Mouse (Mus musculus): ENCODE data around the gene Fbln2.

Fbln2 gene

DNA sequence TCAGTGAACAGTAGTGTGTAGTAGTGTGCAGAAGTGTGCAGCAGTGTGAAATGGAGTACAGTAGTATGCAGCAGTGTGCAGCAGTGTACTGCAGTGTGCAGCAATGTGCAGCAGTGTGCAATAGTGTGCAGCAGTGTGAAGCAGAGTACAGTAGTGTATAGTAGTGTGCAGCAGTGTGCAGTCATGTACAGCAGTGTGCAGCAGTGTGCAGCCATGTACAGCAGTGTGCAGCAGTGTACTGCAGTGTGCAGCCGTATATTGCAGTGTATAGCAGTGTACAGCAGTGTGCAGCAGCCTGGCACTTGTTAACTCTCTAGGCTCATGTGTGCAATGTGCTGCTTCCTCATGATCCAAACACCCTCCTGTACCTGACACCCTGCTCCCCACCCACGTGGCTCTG is 13.8 kb upstream of the Fbln2 start:
- Histone ChIP-seq H3K4me3 (replicated peaks; ENCODE audit: low read length) (no peak overlapping the region), H3K36me3 (ENCODE audit: insufficient read depth, low read length) (no peaks in the 10 kb centered on the region), H3K27me3 (ENCODE audit: insufficient read depth, low read length) (peaks cover 46% of the 10 kb centered on the region), H3K4me1 (replicated peaks; ENCODE audit: low read depth, low read length) (no peaks in the 10 kb centered on the region), H3K9me3 (ENCODE audit: low read length) (no peaks in the 10 kb centered on the region)
- TF ChIP-seq POU5F1 (IDR thresholded peaks at IDR 0.05; ENCODE audit: borderline replicate concordance, low read length): no peak
- TF ChIP-seq CTCF (conservative IDR thresholded peaks at IDR 0.05; ENCODE audit: low read length): no peak
- no peak for TF ChIP-seq NANOG (IDR thresholded peaks at IDR 0.05; ENCODE audit: borderline replicate concordance, low read length)

GRCm38 (mm10) chr6:91200429-91201188 is 11.6 kb upstream of the Fbln2 start:
- Histone ChIP-seq H3K4me1 (replicated peaks; ENCODE audit: low read depth, low read length) (no peaks in the 10 kb centered on the region), H3K9me3 (ENCODE audit: low read length) (no peaks in the 10 kb centered on the region), H3K27me3 (ENCODE audit: insufficient read depth, low read length) (peaks cover 50% of the 10 kb centered on the region), H3K36me3 (ENCODE audit: insufficient read depth, low read length) (no peaks in the 10 kb centered on the region), H3K4me3 (replicated peaks; ENCODE audit: low read length) (no peak overlapping the region)
- TF ChIP-seq NANOG (IDR thresholded peaks at IDR 0.05; ENCODE audit: borderline replicate concordance, low read length) (no peak), POU5F1 (IDR thresholded peaks at IDR 0.05; ENCODE audit: borderline replicate concordance, low read length) (no peak), CTCF (conservative IDR thresholded peaks at IDR 0.05; ENCODE audit: low read length) (no peak)

DNA sequence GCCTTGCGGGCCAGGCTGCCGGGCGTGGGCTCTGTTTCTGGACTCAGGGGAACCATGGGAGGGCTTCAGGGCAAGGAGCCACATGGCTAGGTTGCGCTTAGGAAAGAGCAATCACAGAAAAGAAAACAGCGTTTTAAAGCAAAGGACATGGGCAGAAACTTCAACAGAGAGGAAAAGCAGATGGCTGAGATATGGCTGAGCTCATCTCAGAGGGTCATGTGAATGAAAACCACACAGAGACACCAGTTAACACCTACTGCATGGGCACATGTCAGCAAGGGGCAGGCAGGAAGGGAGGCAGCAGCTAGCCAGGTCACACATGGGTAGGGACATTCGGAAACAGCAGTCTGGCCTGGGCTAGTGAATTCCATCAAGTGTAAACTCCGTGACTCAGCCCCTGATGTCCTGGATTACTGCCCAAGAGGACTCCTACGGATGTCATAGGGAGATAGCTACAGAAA is 10.3 kb upstream of the Fbln2 start:
- Histone ChIP-seq H3K4me1 (replicated peaks; ENCODE audit: low read depth, low read length) (no peaks in the 10 kb centered on the region), H3K36me3 (ENCODE audit: insufficient read depth, low read length) (no peaks in the 10 kb centered on the region), H3K9me3 (ENCODE audit: low read length) (no peaks in the 10 kb centered on the region), H3K4me3 (replicated peaks; ENCODE audit: low read length) (no peak overlapping the region), H3K27me3 (ENCODE audit: insufficient read depth, low read length) (peaks cover 51% of the 10 kb centered on the region)
- TF ChIP-seq POU5F1 (IDR thresholded peaks at IDR 0.05; ENCODE audit: borderline replicate concordance, low read length): no peak
- no peak for TF ChIP-seq NANOG (IDR thresholded peaks at IDR 0.05; ENCODE audit: borderline replicate concordance, low read length)
- TF ChIP-seq CTCF (conservative IDR thresholded peaks at IDR 0.05; ENCODE audit: low read length): no peak

GRCm38 (mm10) chr6:91202571-91202970 is 9.7 kb upstream of the Fbln2 start:
- H3K36me3 ChIP-seq (ENCODE audit: insufficient read depth, low read length): no peaks in the 10 kb centered on the region
- peaks cover 1% of the 10 kb centered on the region; the same call in 1 of the 2 replicates for H3K4me1 ChIP-seq (replicated peaks; ENCODE audit: low read depth, low read length)

DNA sequence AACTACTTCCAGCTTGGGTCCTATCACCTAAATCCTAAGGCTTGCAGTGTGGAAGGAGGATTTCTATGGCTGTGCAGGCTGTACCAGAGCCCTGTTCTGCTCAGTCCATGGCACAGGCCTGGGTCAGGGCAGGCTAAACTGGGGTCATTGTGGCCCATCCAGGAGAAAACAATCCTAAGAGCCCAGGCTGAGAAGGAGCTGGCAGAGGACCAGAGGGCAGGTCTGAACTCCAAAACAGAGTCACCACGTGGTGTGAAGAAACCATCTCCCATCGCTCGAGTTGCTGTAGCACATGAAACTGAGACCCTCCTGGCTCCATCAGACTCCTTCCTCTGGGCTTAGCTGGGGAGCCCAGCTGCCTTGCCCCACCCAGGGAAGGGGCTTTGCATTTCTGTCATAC is 6.9 kb upstream of the Fbln2 start:
- Histone ChIP-seq H3K4me1 (replicated peaks; ENCODE audit: low read depth, low read length) (peaks cover 17% of the 10 kb centered on the region), H3K27me3 (ENCODE audit: insufficient read depth, low read length) (peaks cover 28% of the 10 kb centered on the region; the same call in 1 of the 2 replicates), H3K36me3 (ENCODE audit: insufficient read depth, low read length) (no peaks in the 10 kb centered on the region), H3K4me3 (replicated peaks; ENCODE audit: low read length) (no peak overlapping the region), H3K9me3 (ENCODE audit: low read length) (no peaks in the 10 kb centered on the region)
- TF ChIP-seq POU5F1 (IDR thresholded peaks at IDR 0.05; ENCODE audit: borderline replicate concordance, low read length) (no peak), CTCF (conservative IDR thresholded peaks at IDR 0.05; ENCODE audit: low read length) (no peak), NANOG (IDR thresholded peaks at IDR 0.05; ENCODE audit: borderline replicate concordance, low read length) (no peak)

More at GRCm38 (mm10) chr6:91202571-91202970, 9.7 kb upstream of the Fbln2 start:
- TF ChIP-seq NANOG (IDR thresholded peaks at IDR 0.05; ENCODE audit: borderline replicate concordance, low read length) (no peak), POU5F1 (IDR thresholded peaks at IDR 0.05; ENCODE audit: borderline replicate concordance, low read length) (no peak), CTCF (conservative IDR thresholded peaks at IDR 0.05; ENCODE audit: low read length) (no peak)
- Histone ChIP-seq H3K4me3 (replicated peaks; ENCODE audit: low read length) (no peak overlapping the region), H3K27me3 (ENCODE audit: insufficient read depth, low read length) (peaks cover 46% of the 10 kb centered on the region), H3K9me3 (ENCODE audit: low read length) (no peaks in the 10 kb centered on the region)

DNA sequence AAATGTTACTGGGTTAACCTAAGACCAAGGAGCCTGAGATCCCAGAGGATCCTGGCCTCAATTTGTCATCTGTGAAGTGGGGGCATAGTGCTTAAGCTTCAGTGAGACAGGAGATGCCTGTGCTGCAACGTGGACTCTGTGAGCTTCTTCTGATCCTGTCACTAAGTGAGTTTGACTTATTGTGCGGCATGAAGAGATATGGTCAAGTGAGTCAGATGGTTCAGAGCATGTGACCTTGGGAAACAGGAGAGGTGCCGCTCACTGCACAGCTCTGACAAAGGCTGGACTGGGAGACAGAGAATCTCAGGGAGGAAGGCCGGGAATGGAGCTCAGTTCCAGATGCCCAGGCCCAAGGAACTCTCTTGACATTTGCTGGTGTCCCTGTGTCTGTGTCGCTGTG is 6.5 kb upstream of the Fbln2 start:
- Histone ChIP-seq H3K4me1 (replicated peaks; ENCODE audit: low read depth, low read length) (peaks cover 17% of the 10 kb centered on the region), H3K27me3 (ENCODE audit: insufficient read depth, low read length) (peaks cover 28% of the 10 kb centered on the region; the same call in 1 of the 2 replicates), H3K4me3 (replicated peaks; ENCODE audit: low read length) (no peak overlapping the region), H3K9me3 (ENCODE audit: low read length) (no peaks in the 10 kb centered on the region), H3K36me3 (ENCODE audit: insufficient read depth, low read length) (no peaks in the 10 kb centered on the region)
- TF ChIP-seq POU5F1 (IDR thresholded peaks at IDR 0.05; ENCODE audit: borderline replicate concordance, low read length) (no peak), NANOG (IDR thresholded peaks at IDR 0.05; ENCODE audit: borderline replicate concordance, low read length) (no peak), CTCF (conservative IDR thresholded peaks at IDR 0.05; ENCODE audit: low read length) (no peak)

- H3K4me3 ChIP-seq (replicated peaks; ENCODE audit: low read length): no peak overlapping the region
- H3K36me3 ChIP-seq (ENCODE audit: insufficient read depth, low read length): no peaks in the 10 kb centered on the region
- H3K4me1 ChIP-seq (replicated peaks; ENCODE audit: low read depth, low read length): peaks cover 17% of the 10 kb centered on the region
- H3K27me3 ChIP-seq (ENCODE audit: insufficient read depth, low read length): peaks cover 33% of the 10 kb centered on the region
- peaks cover 7% of the 10 kb centered on the region for H3K9me3 ChIP-seq (ENCODE audit: low read length)
- TF ChIP-seq POU5F1 (IDR thresholded peaks at IDR 0.05; ENCODE audit: borderline replicate concordance, low read length): no peak
- TF ChIP-seq CTCF (conservative IDR thresholded peaks at IDR 0.05; ENCODE audit: low read length): no peak
- no peak for TF ChIP-seq NANOG (IDR thresholded peaks at IDR 0.05; ENCODE audit: borderline replicate concordance, low read length)
Measured at GRCm38 (mm10) chr6:91207491-91207890, 4.8 kb upstream of the Fbln2 start.

- peaks cover 25% of the 10 kb centered on the region for H3K4me1 ChIP-seq (replicated peaks; ENCODE audit: low read depth, low read length)
- H3K9me3 ChIP-seq (ENCODE audit: low read length): peaks cover 8% of the 10 kb centered on the region
- TF ChIP-seq POU5F1 (IDR thresholded peaks at IDR 0.05; ENCODE audit: borderline replicate concordance, low read length) (no peak), NANOG (IDR thresholded peaks at IDR 0.05; ENCODE audit: borderline replicate concordance, low read length) (no peak), CTCF (conservative IDR thresholded peaks at IDR 0.05; ENCODE audit: low read length) (no peak)
- H3K4me3 ChIP-seq (replicated peaks; ENCODE audit: low read length): no peak overlapping the region
- no peaks in the 10 kb centered on the region for H3K36me3 ChIP-seq (ENCODE audit: insufficient read depth, low read length)
- H3K27me3 ChIP-seq (ENCODE audit: insufficient read depth, low read length): peaks cover 48% of the 10 kb centered on the region
Measured at GRCm38 (mm10) chr6:91209780-91210179, 2.5 kb upstream of the Fbln2 start.

All from E14TG2a.4 (cell line).